Mouse (Mus musculus) hindbrain, embryonic 14.5 days (tissue): Measurements from ENCODE around the gene Depdc1b. TPM values are rescaled to one million over a fixed set of nuclear protein-coding genes. Genes with fewer than 3 reads are reported as not detected.

ENCODE experiments used
- ATAC-seq: fragments of 200-750 bp; cut with Nextera tagmentation; 2 replicates; pipeline ENCODE4 v1.8.0; 2017; ENCODE audit warnings: moderate number of reproducible peaks, mild to moderate bottlenecking, moderate TSS enrichment, moderate library complexity; ENCODE audit not compliant: low FRiP score
- DNase-seq: peaks from one replicate; pipeline ENCODE4 v3.0.0-alpha.2; 2015; ENCODE audit warnings: low spot score
- H3K27ac ChIP-seq: fragments of 300-500 bp; sonication (generic); 2 replicates; pipeline ENCODE4 v1.5.1; 2014; ENCODE audit warnings: mild to moderate bottlenecking, moderate library complexity
- H3K27me3 ChIP-seq: fragments of 300-500 bp; sonication (generic); 2 replicates; pipeline ENCODE4 v1.6.1; 2014; ENCODE audit warnings: mild to moderate bottlenecking, low read length, mixed read lengths; ENCODE audit not compliant: control insufficient read depth, insufficient read depth
- H3K36me3 ChIP-seq: fragments of 300-500 bp; sonication (generic); replicated peaks from 2 replicates; pipeline ENCODE4 v1.6.1; 2014; ENCODE audit not compliant: control insufficient read depth, insufficient read depth
- H3K4me1 ChIP-seq: fragments of 300-500 bp; sonication (generic); replicated peaks from 2 replicates; pipeline ENCODE4 v1.6.1; 2014; ENCODE audit warnings: antibody characterized with exemption, low read length, mixed read lengths; ENCODE audit not compliant: control insufficient read depth, insufficient read depth
- H3K4me2 ChIP-seq: fragments of 300-500 bp; sonication (generic); replicated peaks from 2 replicates; pipeline ENCODE4 v1.6.1; 2014; ENCODE audit warnings: mild to moderate bottlenecking, moderate library complexity
- H3K4me3 ChIP-seq: fragments of 300-500 bp; sonication (generic); replicated peaks from 2 replicates; pipeline ENCODE4 v1.5.1; 2014; ENCODE audit warnings: mild to moderate bottlenecking, low read length
- H3K9ac ChIP-seq: fragments of 300-500 bp; sonication (generic); 2 replicates; pipeline ENCODE4 v1.6.1; 2014
- H3K9me3 ChIP-seq: fragments of 300-500 bp; sonication (generic); 2 replicates; pipeline ENCODE4 v1.6.1; 2016; ENCODE audit warnings: low read length; ENCODE audit not compliant: control insufficient read depth
- WGBS: fragments of 180-500 bp; shearing (Covaris S2); extraction: QIAGEN DNeasy Blood & Tissue Kit; methylation state at CpG from one replicate; pipeline ENCODE4 v1.1.7; 2014; 5-methylcytosine and 5-hydroxymethylcytosine counted together
- polyA plus RNA-seq: library from polyadenylated mRNA; unstranded; fragments of >200 nt; fragmentation: Nextera tagmentation; extraction: Ambion mirVana; gene quantifications from 2 replicates; pipeline ENCODE4 v1.2.1, GENCODE M21; 2014

Depdc1b gene
- polyA plus RNA-seq, 1 experiment from 2014 or later: 2.2 TPM

- Histone ChIP-seq H3K4me2 (no peak overlapping the region), H3K36me3 (no peaks in the 10 kb centered on the region), H3K4me1 (no peaks in the 10 kb centered on the region), H3K27me3 (no peaks in the 10 kb centered on the region), H3K4me3 (no peak overlapping the region), H3K9ac (no peak overlapping the region), H3K27ac (no peak overlapping the region), H3K9me3 (no peaks in the 10 kb centered on the region)
- ATAC-seq (no peak), DNase-seq (no peak)
- WGBS: 88% methylated on average over 5 of the region's 5 CpGs
Observed at GRCm38 (mm10) chr13:108403197-108403596, 87.1 kb downstream of the Depdc1b start.

DNA sequence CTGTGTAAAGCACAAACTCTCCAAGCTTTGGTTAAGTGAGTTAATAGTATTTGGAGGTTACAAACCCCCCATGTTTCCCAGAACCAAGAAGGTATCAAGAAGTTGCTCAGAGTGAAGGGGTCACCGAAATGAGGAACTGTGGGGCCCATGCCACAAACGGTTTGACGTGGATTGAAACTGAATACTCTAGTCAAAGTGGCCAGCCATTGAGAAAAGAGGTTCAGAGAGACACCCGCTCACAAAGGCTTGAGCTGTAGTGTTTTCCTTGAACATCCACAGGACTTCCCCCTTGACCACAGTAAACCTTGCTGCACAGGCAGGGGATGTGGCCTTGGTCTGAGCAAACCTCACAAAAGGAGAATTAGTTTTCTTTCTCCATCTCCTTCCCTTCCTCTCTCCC lies 88.2 kb downstream of the Depdc1b start:
- H3K27me3 ChIP-seq: no peaks in the 10 kb centered on the region
- ATAC-seq (no peak), DNase-seq (no peak)
- H3K36me3 ChIP-seq: no peaks in the 10 kb centered on the region
- no peak overlapping the region for H3K4me3 ChIP-seq
- H3K27ac ChIP-seq: no peak overlapping the region
- no peak overlapping the region for H3K4me2 ChIP-seq
- H3K9ac ChIP-seq: no peak overlapping the region
- WGBS: 92% methylated on average over 4 of the region's 4 CpGs
- no peaks in the 10 kb centered on the region for H3K4me1 ChIP-seq
- H3K9me3 ChIP-seq: no peaks in the 10 kb centered on the region

- Histone ChIP-seq H3K4me1 (no peaks in the 10 kb centered on the region), H3K27me3 (no peaks in the 10 kb centered on the region), H3K27ac (no peak overlapping the region), H3K4me2 (no peak overlapping the region), H3K4me3 (no peak overlapping the region), H3K9ac (no peak overlapping the region), H3K9me3 (no peaks in the 10 kb centered on the region), H3K36me3 (no peaks in the 10 kb centered on the region)
- 73% methylated on average over 2 of the region's 2 CpGs for WGBS
- ATAC-seq: no peak
- no peak for DNase-seq
Observed at GRCm38 (mm10) chr13:108415464-108415863, 99.3 kb downstream of the Depdc1b start.

DNA sequence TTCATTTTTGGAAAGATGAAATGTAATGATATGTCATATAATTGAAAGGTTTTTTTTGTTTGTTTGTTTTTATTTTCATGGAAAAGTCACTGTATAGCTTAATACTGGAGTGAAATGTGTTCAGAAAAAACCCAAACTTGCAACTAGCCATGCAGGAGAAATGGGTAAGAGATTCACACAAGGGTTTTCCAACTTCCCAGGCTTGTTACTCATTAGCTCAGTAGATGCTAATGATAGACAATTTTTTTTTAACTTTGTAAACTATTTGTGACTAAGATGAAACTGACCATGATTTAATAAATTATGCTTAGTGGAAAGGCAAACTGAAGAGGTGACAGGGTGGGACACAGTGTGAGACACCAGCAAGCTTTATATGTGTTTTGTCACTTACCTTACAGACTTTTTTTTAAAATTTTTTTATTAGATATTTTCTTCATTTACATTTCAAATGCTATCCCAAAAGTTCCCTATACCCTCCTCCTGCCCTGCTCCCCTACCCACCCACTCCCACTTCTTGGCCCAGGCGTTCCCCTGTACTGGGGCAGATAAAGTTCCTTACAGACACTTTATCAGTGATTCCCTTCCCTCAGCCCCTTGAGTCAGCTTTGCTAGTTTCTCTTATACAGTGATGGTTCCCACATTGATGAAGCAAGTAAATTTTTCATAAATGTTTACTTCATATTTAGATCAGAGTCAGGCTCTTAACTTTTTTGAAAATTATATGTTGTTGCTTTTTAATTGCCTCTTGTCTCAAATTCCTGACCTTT lies 102.8 kb downstream of the Depdc1b start:
- H3K4me3 ChIP-seq: no peak overlapping the region
- 89% methylated on average over 1 of the region's 1 CpGs for WGBS

GRCm38 (mm10) chr13:108426322-108426721 lies 110.2 kb downstream of the Depdc1b start:
- no peaks in the 10 kb centered on the region for H3K36me3 ChIP-seq
- WGBS: 63% methylated on average over 5 of the region's 5 CpGs
- DNase-seq (no peak), ATAC-seq (no peak)
- no peak overlapping the region for H3K4me3 ChIP-seq
- no peak overlapping the region for H3K9ac ChIP-seq
- no peak overlapping the region for H3K4me2 ChIP-seq
- H3K27me3 ChIP-seq: no peaks in the 10 kb centered on the region
- no peaks in the 10 kb centered on the region for H3K9me3 ChIP-seq
- H3K27ac ChIP-seq: no peak overlapping the region
- no peaks in the 10 kb centered on the region; the same call in 1 of the 2 replicates for H3K4me1 ChIP-seq

More for the DNA sequence above, 102.8 kb downstream of the Depdc1b start:
- ATAC-seq (no peak), DNase-seq (no peak)
- Histone ChIP-seq H3K36me3 (no peaks in the 10 kb centered on the region), H3K9ac (no peak overlapping the region), H3K4me1 (no peaks in the 10 kb centered on the region), H3K4me2 (no peak overlapping the region), H3K27me3 (no peaks in the 10 kb centered on the region), H3K27ac (no peak overlapping the region), H3K9me3 (no peaks in the 10 kb centered on the region)

- no peak for DNase-seq
- H3K9me3 ChIP-seq: no peaks in the 10 kb centered on the region
- H3K27me3 ChIP-seq: no peaks in the 10 kb centered on the region
- H3K4me2 ChIP-seq: no peak overlapping the region
- no peaks in the 10 kb centered on the region; the same call in 1 of the 2 replicates for H3K4me1 ChIP-seq
- H3K27ac ChIP-seq: no peak overlapping the region
- H3K4me3 ChIP-seq: no peak overlapping the region
- no peaks in the 10 kb centered on the region for H3K36me3 ChIP-seq
- no peak for ATAC-seq
- 54% methylated on average over 6 of the region's 6 CpGs for WGBS
- no peak overlapping the region for H3K9ac ChIP-seq
Observed at GRCm38 (mm10) chr13:108428809-108429208, 112.7 kb downstream of the Depdc1b start.

GRCm38 (mm10) chr13:108429623-108430022 lies 113.5 kb downstream of the Depdc1b start:
- Histone ChIP-seq H3K36me3 (no peaks in the 10 kb centered on the region), H3K27me3 (no peaks in the 10 kb centered on the region), H3K9ac (no peak overlapping the region), H3K27ac (peak overlapping the region; percentile 49), H3K4me2 (no peak overlapping the region), H3K4me1 (no peaks in the 10 kb centered on the region; the same call in 1 of the 2 replicates), H3K9me3 (no peaks in the 10 kb centered on the region), H3K4me3 (no peak overlapping the region)
- 62% methylated on average over 2 of the region's 2 CpGs for WGBS
- DNase-seq (no peak), ATAC-seq (0 out of 2 replicates have a peak, but pooled peaks have one; percentile 53)

GRCm38 (mm10) chr13:108431776-108432175 lies 115.6 kb downstream of the Depdc1b start:
- Histone ChIP-seq H3K4me3 (no peak overlapping the region), H3K27me3 (no peaks in the 10 kb centered on the region), H3K36me3 (no peaks in the 10 kb centered on the region), H3K9ac (no peak overlapping the region), H3K9me3 (no peaks in the 10 kb centered on the region), H3K4me2 (no peak overlapping the region), H3K4me1 (no peaks in the 10 kb centered on the region; the same call in 1 of the 2 replicates), H3K27ac (no peak overlapping the region)
- no peak for ATAC-seq
- no peak for DNase-seq
- WGBS: 96% methylated on average over 3 of the region's 3 CpGs

DNA sequence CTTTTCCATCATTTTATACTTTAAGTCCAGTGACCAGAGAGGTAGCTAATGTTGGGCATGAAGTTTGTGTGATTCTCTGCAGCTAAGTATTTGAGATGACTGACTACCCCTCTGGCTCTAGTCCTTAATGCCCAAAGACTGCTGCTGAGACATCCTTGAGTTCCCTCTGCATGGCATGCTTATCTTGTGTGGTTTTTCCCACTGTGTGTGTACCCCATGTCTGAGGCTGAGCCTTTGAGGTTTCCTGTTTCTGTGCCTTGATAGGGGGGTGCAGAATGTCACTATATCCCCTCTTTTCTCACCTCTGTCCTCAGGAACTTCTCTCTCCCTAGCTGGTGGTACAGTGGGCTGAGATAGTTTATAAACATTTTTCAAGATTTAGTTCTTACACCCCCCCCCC lies 119.6 kb downstream of the Depdc1b start:
- DNase-seq (no peak), ATAC-seq (no peak)
- no peak overlapping the region for H3K9ac ChIP-seq
- no peaks in the 10 kb centered on the region for H3K36me3 ChIP-seq
- H3K9me3 ChIP-seq: no peaks in the 10 kb centered on the region
- no peak overlapping the region for H3K4me2 ChIP-seq
- H3K27me3 ChIP-seq: no peaks in the 10 kb centered on the region
- no peak overlapping the region for H3K4me3 ChIP-seq
- H3K4me1 ChIP-seq: no peaks in the 10 kb centered on the region
- no peak overlapping the region for H3K27ac ChIP-seq
